Mouse (Mus musculus): ENCODE results near the gene Prss42.

DNA sequence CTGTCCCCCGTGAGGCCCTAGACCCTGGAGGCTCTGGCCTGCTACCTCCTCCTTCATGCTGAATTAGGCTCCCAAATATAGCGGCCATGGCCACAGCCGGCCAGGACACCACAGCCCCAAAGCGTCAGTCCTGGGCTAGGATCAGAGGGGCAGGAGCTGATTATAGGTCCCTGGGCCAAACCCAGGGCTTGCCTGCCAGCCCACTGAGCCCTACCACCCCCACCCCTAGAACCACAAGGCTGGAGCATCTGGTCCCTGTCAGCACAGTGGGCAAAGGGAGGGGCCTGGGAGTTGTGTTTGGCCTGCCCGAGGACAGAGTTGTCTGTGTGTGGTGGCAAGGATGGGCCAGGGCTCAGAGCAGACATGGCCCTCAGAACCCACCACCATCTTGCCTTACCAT is 40.1 kb upstream of the Prss42 start:
- TF ChIP-seq POLR2A (IDR thresholded peaks at IDR 0.05; ENCODE audit: insufficient read length, low read depth) (no peak), E2F4 (IDR thresholded peaks at IDR 0.05; ENCODE audit: insufficient read depth) (no peak)

Measured in myocyte (in vitro differentiated cells).